Mouse (Mus musculus): ENCODE data around the gene Sdk1.

GRCm38 (mm10) chr5:141324910-141325309 is 83.6 kb downstream of the Sdk1 start:
- no peak for TF ChIP-seq POLR2A (IDR thresholded peaks at IDR 0.05; ENCODE audit: control insufficient read depth, low read depth, low read length)
- no peak for TF ChIP-seq CTCF (IDR thresholded peaks at IDR 0.05; ENCODE audit: control insufficient read depth, insufficient read depth, insufficient replicate concordance, low read depth, low read length)

Measured in testis, adult 2 months (tissue).